Mouse (Mus musculus): ENCODE results near the gene Cyb5b.
"Not testable (repeated sequence)": the region's sequence is repeated elsewhere in the genome, so short reads cannot be mapped to it uniquely, and the experiment has no call there.

- TF ChIP-seq CTCF (IDR thresholded peaks at IDR 0.05; ENCODE audit: extremely low read depth, insufficient read depth, insufficient read length, insufficient replicate concordance); POLR2A (IDR thresholded peaks at IDR 0.05; ENCODE audit: low read depth, low read length): not testable (repeated sequence)
Measured at GRCm38 (mm10) chr8:107108089-107108488, 42.4 kb upstream of the Cyb5b start.
